Mouse (Mus musculus): ENCODE results near the gene Hspb1. TPM values are rescaled to one million over a fixed set of nuclear protein-coding genes. Genes with fewer than 3 reads are reported as not detected.
A peak's percentile ranks its signal among the peaks of the same experiment; 100 is the strongest.

Hspb1 gene
- polyA plus RNA-seq, 1 experiment from 2014 or later, result 149 TPM

DNA sequence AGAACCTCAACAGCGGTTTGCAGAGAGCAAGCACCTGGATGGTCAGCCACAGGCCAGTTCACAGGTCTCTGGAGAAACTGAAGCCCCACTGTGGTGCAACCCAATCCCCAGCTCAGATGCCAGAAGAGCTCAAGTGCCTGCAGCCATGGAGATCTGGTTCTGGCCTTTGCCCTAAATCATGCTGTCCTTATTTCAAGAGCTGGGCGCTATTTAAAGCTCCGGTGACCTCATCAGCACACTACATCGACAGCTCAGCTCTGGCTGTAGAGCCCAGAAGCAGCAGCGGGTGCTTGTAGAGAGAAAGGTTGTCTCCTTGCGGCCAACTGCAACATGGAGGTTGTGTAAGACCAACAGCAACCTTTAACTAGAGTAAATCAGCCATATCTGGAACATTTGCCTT lies 26.4 kb downstream of the Hspb1 start:
- 91% methylated on average over 6 of the region's 6 CpGs for WGBS
- peaks cover 78% of the 10 kb centered on the region for H3K36me3 ChIP-seq

DNA sequence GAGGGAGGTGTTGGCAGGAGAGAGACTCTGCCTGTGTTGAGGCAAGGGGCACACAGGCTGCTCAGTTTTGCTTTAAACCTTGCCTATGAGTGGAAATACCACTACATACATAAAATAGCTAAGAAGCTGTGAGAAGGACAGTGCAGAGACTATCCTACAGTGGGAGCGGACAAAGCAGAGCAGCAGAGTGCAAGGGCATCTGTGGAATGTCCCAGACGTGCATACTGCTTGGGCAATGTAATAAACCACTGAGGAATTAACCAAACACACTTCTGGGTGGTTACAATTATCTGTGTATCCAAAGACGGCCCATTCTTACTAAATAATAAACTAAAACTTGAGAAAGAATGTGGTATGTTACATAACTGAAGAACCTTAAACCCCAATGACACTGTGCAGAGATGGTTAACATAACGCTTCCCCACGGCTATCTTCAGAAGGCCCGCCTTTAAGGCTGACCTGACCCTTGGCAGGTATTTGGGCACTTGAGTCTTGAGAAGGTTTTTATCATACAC lies 28.4 kb downstream of the Hspb1 start:
- H3K36me3 ChIP-seq, result peaks cover 76% of the 10 kb centered on the region
- no peak overlapping the region for H3K27ac ChIP-seq
- no peak overlapping the region for H3K4me2 ChIP-seq
- H3K27me3 ChIP-seq, result no peaks in the 10 kb centered on the region
- H3K9ac ChIP-seq, result no peak overlapping the region
- H3K4me3 ChIP-seq, result no peak overlapping the region
- H3K9me3 ChIP-seq, result no peaks in the 10 kb centered on the region
- no peaks in the 10 kb centered on the region for H3K4me1 ChIP-seq
- WGBS, result 89% methylated on average over 6 of the region's 6 CpGs
- no peak for ATAC-seq (ENCODE audit: insufficient number of reproducible peaks, insufficient read depth, low FRiP score, low TSS enrichment, low read depth)

More for the DNA sequence above, 26.4 kb downstream of the Hspb1 start:
- H3K27me3 ChIP-seq, result no peaks in the 10 kb centered on the region
- no peak overlapping the region for H3K27ac ChIP-seq
- no peak overlapping the region for H3K9ac ChIP-seq
- no peak for ATAC-seq (ENCODE audit: insufficient number of reproducible peaks, insufficient read depth, low FRiP score, low TSS enrichment, low read depth)
- no peaks in the 10 kb centered on the region for H3K9me3 ChIP-seq
- H3K4me2 ChIP-seq, result no peak overlapping the region
- H3K4me3 ChIP-seq, result no peak overlapping the region
- peaks cover 2% of the 10 kb centered on the region; the same call in 1 of the 2 replicates for H3K4me1 ChIP-seq

DNA sequence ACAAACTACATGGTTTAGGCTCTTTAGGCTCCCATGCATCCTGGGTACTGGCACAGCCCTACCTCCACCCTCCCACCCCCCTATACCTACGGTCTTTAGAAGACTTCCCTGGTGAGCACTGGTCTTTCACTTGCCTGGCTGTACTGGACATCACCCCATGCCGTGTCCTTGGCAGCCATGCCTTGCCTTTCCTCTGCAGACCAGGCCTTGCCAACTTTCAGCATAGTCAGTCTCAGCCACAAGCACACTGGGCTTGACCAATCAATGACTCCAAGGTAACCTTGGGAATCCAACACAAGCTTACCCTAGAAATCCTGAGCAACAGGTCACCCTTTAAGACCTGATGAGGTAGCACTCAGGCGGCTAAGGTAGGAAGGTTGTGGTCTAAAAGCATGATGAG lies 28.9 kb downstream of the Hspb1 start:
- H3K4me2 ChIP-seq, result no peak overlapping the region
- H3K4me3 ChIP-seq, result no peak overlapping the region
- WGBS, result 92% methylated on average over 3 of the region's 3 CpGs
- H3K27me3 ChIP-seq, result no peaks in the 10 kb centered on the region
- H3K9ac ChIP-seq, result no peak overlapping the region
- H3K9me3 ChIP-seq, result no peaks in the 10 kb centered on the region
- ATAC-seq (ENCODE audit: insufficient number of reproducible peaks, insufficient read depth, low FRiP score, low TSS enrichment, low read depth), result no peak
- peaks cover 76% of the 10 kb centered on the region for H3K36me3 ChIP-seq
- no peaks in the 10 kb centered on the region for H3K4me1 ChIP-seq
- no peak overlapping the region for H3K27ac ChIP-seq

DNA sequence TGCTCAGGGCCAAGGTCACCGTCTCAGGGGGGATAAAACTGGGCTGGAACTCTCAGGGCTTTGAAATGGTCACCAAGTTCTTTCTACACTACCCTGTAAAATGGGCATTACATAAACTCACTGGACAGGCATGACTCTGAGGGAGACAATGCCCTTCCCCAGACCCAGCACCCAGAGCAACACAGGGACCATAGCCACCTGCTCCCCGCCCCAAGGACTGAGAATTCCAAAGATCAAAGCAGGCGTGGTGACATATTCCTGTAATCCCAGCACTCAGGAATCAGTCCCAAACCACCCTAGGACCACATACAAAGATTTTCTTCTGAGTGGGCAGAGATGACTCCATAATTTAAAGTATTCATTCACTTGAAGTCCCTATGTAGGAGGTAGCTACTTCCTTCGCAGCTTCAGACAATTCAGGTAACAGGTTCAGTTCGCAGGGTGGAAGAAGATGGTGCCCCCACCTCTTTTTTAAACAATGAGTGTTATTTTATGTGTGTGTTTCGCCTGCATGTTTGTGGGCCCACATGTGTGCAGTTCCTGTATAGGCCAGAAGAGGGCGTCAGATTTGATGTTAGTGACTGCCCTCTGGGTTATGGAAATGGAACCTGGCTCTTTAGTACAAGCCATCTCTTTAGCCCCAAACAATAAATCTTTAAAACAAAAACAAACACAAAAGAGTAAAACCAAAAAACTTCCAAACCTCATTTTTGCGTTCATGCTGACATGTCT lies 29.8 kb downstream of the Hspb1 start:
- H3K27me3 ChIP-seq, result no peaks in the 10 kb centered on the region
- no peak for ATAC-seq (ENCODE audit: insufficient number of reproducible peaks, insufficient read depth, low FRiP score, low TSS enrichment, low read depth)
- WGBS, result 94% methylated on average over 8 of the region's 8 CpGs
- H3K9me3 ChIP-seq, result no peaks in the 10 kb centered on the region
- peaks cover 81% of the 10 kb centered on the region for H3K36me3 ChIP-seq
- H3K4me3 ChIP-seq, result no peak overlapping the region
- no peaks in the 10 kb centered on the region for H3K4me1 ChIP-seq
- no peak overlapping the region for H3K27ac ChIP-seq
- no peak overlapping the region for H3K4me2 ChIP-seq
- no peak overlapping the region for H3K9ac ChIP-seq

DNA sequence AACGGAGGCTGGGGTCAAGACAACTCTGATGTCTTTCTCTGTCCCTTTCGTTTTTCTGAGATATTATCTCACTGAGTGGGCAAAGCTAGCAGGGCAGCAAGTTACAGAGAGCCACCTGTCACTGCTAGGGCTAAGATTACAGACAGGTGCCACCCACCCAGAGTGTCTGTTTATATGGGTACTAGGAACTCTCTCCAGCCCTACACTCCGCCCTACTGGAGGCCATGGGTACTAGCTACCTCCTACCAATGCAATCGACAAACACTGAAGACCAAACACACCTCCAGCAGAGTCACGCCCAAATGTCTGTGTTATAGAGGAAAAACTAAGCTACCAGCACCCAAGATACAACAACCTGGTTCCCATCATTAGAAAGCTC lies 30.3 kb downstream of the Hspb1 start:
- Histone ChIP-seq H3K9me3 (no peaks in the 10 kb centered on the region), H3K4me2 (no peak overlapping the region), H3K4me1 (no peaks in the 10 kb centered on the region), H3K9ac (no peak overlapping the region), H3K27ac (no peak overlapping the region), H3K4me3 (no peak overlapping the region), H3K36me3 (peaks cover 83% of the 10 kb centered on the region), H3K27me3 (no peaks in the 10 kb centered on the region)
- 94% methylated on average over 5 of the region's 5 CpGs for WGBS
- no peak for ATAC-seq (ENCODE audit: insufficient number of reproducible peaks, insufficient read depth, low FRiP score, low TSS enrichment, low read depth)

DNA sequence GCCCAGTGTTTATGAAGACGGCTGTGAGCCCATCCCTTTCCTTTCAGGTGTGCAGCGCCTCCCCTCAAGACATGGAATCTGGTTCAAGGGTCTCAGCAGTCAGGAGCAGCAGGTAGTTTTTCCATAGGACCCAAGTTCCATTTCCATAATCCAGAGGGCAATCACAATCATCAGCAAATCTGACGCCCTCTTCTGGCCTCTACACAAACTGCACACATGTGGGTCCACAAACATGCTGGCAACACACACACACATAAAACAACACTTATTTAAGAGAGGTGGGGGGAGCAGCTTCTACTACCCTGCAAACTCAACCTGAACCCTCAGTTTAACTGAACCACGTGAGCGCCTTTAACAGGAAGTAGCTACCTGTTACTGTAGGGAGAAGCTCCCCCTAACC lies 30.9 kb downstream of the Hspb1 start:
- Histone ChIP-seq H3K9ac (no peak overlapping the region), H3K9me3 (no peaks in the 10 kb centered on the region), H3K27me3 (no peaks in the 10 kb centered on the region), H3K4me2 (no peak overlapping the region), H3K4me3 (no peak overlapping the region), H3K36me3 (peaks cover 80% of the 10 kb centered on the region), H3K27ac (no peak overlapping the region), H3K4me1 (no peaks in the 10 kb centered on the region)
- no peak for ATAC-seq (ENCODE audit: insufficient number of reproducible peaks, insufficient read depth, low FRiP score, low TSS enrichment, low read depth)
- WGBS, result 92% methylated on average over 5 of the region's 5 CpGs

DNA sequence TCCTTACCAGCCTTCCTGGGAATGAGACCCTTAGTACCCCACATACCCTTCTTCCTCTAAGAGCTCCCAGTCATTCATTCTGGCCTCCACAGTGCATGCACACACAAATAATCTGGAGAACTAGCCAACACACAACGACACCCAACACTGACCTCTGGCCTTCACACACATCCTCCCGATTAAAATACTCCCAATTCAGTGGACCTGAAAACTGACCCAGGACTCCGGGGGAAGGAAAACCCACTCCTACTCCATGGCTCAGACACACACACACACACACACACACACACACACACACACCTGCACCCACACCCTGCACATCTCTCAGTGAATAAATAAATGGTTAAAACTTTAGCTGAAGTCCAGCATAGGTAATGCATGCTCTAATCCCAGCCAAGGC lies 32.2 kb downstream of the Hspb1 start:
- WGBS, result 73% methylated on average over 3 of the region's 3 CpGs
- H3K9me3 ChIP-seq, result no peaks in the 10 kb centered on the region
- H3K27me3 ChIP-seq, result no peaks in the 10 kb centered on the region
- ATAC-seq (ENCODE audit: insufficient number of reproducible peaks, insufficient read depth, low FRiP score, low TSS enrichment, low read depth), result no peak
- H3K27ac ChIP-seq, result no peak overlapping the region
- no peak overlapping the region for H3K9ac ChIP-seq
- no peaks in the 10 kb centered on the region for H3K4me1 ChIP-seq
- H3K36me3 ChIP-seq, result peaks cover 78% of the 10 kb centered on the region
- H3K4me2 ChIP-seq, result no peak overlapping the region
- H3K4me3 ChIP-seq, result no peak overlapping the region

DNA sequence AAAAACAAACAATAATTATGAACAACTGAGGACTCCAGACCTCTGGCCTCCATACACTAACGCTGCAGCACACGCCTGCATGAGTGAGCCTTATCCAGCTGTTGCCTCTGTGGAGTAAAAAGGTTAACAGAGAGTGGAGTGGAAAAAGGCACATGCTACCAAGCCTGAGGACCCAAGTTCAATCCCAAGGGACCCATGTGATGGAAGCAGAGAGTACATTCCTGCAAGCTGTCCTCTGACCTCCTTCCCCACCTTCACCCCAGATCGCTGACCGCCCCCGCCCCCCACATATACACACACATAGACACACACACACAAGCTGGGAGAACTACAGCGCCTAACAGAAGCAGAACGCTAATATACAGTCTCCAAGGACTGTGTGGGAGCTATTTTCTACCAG lies 36.2 kb downstream of the Hspb1 start:
- Histone ChIP-seq H3K27ac (no peak overlapping the region), H3K9me3 (no peaks in the 10 kb centered on the region), H3K4me3 (no peak overlapping the region), H3K4me2 (no peak overlapping the region), H3K27me3 (no peaks in the 10 kb centered on the region), H3K9ac (no peak overlapping the region), H3K36me3 (peaks cover 76% of the 10 kb centered on the region), H3K4me1 (0 out of 2 replicates have a peak, but pooled peaks cover 7% of the 10 kb centered on the region)
- 94% methylated on average over 7 of the region's 7 CpGs for WGBS
- ATAC-seq (ENCODE audit: insufficient number of reproducible peaks, insufficient read depth, low FRiP score, low TSS enrichment, low read depth), result no peak

DNA sequence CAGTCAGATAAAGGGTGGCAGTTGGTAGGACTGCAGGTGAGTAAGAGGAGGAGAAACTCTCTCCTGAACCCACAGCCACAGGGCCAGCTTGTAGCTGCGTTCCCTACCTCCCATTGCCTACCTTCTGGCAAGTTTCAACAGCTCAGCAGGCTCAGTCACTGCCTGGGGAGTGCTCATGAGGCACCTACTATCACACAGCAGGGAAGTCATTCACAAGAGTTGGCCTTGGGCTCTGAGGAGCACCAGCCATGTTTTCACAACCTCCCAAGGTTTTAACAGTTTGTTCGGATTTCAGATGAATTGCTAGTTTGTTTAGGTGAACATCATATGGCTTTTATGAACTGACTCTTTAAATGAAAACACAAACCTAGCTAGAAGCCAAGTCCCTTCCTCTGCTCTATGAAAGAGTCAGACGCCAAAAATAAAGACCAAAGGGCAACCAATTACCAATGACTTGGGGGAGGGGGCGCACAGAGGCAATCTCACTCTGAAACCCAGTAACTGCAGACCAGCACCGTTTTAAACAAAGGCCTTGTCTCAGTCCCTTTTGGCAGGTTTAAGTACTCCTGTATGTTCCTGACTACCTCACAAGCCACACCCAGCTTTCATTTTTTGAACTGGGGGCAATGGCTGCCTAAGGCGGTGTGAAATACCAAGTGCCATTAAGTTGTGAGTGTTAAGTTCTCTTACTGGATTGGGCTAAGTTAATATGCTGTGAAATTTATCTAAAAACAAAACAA lies 42.1 kb downstream of the Hspb1 start:
- ATAC-seq (ENCODE audit: insufficient number of reproducible peaks, insufficient read depth, low FRiP score, low TSS enrichment, low read depth), result no peak
- Histone ChIP-seq H3K4me3 (no peak overlapping the region), H3K36me3 (peaks cover 57% of the 10 kb centered on the region), H3K4me1 (peaks cover 37% of the 10 kb centered on the region), H3K9me3 (no peaks in the 10 kb centered on the region), H3K27ac (no peak overlapping the region), H3K9ac (no peak overlapping the region), H3K4me2 (no peak overlapping the region), H3K27me3 (no peaks in the 10 kb centered on the region)
- 65% methylated on average over 6 of the region's 6 CpGs for WGBS

DNA sequence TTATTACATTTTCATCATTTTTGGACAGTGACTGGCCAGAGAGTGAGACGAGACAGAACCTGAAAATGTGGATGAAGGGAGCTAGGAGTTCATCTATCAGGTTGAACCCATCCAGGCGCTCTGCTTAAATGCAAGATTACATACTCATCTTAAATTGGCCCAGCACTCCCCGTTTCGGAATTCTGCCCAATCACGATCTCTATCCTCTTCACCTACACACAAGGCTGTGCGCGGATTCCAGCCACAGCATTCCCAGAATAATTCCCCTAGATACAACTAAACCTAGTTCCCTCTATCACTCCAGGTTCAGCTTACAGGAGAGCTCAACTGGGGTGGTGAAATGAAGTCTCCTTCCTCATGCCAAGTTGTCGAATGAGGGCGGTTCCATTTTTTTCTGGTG lies 43.8 kb downstream of the Hspb1 start:
- Histone ChIP-seq H3K36me3 (peaks cover 49% of the 10 kb centered on the region), H3K27me3 (no peaks in the 10 kb centered on the region), H3K9ac (no peak overlapping the region), H3K9me3 (no peaks in the 10 kb centered on the region), H3K27ac (no peak overlapping the region), H3K4me3 (no peak overlapping the region), H3K4me1 (peaks cover 36% of the 10 kb centered on the region), H3K4me2 (no peak overlapping the region)
- WGBS, result 89% methylated on average over 9 of the region's 9 CpGs
- ATAC-seq (ENCODE audit: insufficient number of reproducible peaks, insufficient read depth, low FRiP score, low TSS enrichment, low read depth), result no peak

DNA sequence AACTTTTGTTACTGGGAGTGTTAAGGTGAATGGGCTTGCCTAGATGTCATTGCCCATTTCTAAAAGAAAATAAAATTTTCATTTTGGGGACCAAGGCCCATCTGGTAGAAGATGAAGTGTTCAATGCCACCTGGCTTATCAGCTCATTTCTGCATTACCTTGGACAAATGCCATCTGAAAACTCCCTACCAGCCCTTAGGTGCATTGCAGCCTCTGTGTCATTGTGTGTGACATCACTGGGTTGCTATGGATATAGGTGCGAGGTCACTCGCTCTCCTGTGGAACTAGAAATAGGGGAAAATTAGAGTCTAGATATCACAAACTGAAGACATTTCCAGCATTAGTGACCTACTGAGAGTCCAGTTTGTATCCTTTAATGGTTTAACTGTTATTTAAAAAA lies 44.6 kb downstream of the Hspb1 start:
- 76% methylated on average over 2 of the region's 2 CpGs for WGBS
- peak overlapping the region; percentile 9; the same call in 1 of the 2 replicates for H3K4me3 ChIP-seq
- no peaks in the 10 kb centered on the region for H3K9me3 ChIP-seq
- no peaks in the 10 kb centered on the region for H3K27me3 ChIP-seq
- peaks cover 36% of the 10 kb centered on the region for H3K4me1 ChIP-seq
- no peak overlapping the region for H3K27ac ChIP-seq
- peak overlapping the region; percentile 67 for H3K4me2 ChIP-seq
- ATAC-seq (ENCODE audit: insufficient number of reproducible peaks, insufficient read depth, low FRiP score, low TSS enrichment, low read depth), result no peak
- H3K36me3 ChIP-seq, result peaks cover 41% of the 10 kb centered on the region
- H3K9ac ChIP-seq, result no peak overlapping the region

All from embryonic facial prominence, embryonic 13.5 days (tissue).